Mouse (Mus musculus) stomach, embryonic 15.5 days (tissue): ENCODE results near the gene St6galnac6. TPM values are rescaled to one million over a fixed set of nuclear protein-coding genes. Genes with fewer than 3 reads are reported as not detected.
A peak's percentile ranks its signal among the peaks of the same experiment; 100 is the strongest.

Experiments
- ATAC-seq: fragments of 200-750 bp; cut with Nextera tagmentation; 2 replicates; pipeline ENCODE4 v1.8.0; 2017; ENCODE audit warnings: low read depth, moderate number of reproducible peaks, moderate TSS enrichment; ENCODE audit not compliant: insufficient read depth, low FRiP score
- H3K27ac ChIP-seq: fragments of 300-500 bp; sonication (generic); 2 replicates; pipeline ENCODE4 v1.5.1; 2015; ENCODE audit warnings: mild to moderate bottlenecking, inconsistent platforms
- H3K27me3 ChIP-seq: fragments of 300-500 bp; sonication (generic); replicated peaks from 2 replicates; pipeline ENCODE4 v1.6.1; 2015; ENCODE audit warnings: inconsistent platforms
- H3K36me3 ChIP-seq: fragments of 300-500 bp; sonication (generic); 2 replicates; pipeline ENCODE4 v1.6.1; 2015; ENCODE audit warnings: inconsistent platforms
- H3K4me1 ChIP-seq: fragments of 300-500 bp; sonication (generic); 2 replicates; pipeline ENCODE4 v1.6.1; 2015; ENCODE audit warnings: inconsistent platforms
- H3K4me2 ChIP-seq: fragments of 300-500 bp; sonication (generic); 2 replicates; pipeline ENCODE4 v1.6.1; 2015; ENCODE audit warnings: mild to moderate bottlenecking, inconsistent platforms
- H3K4me3 ChIP-seq: fragments of 300-500 bp; sonication (generic); replicated peaks from 2 replicates; pipeline ENCODE4 v1.5.1; 2015; ENCODE audit warnings: inconsistent platforms
- H3K9ac ChIP-seq: fragments of 300-500 bp; sonication (generic); 2 replicates; pipeline ENCODE4 v1.6.1; 2015; ENCODE audit warnings: inconsistent platforms
- H3K9me3 ChIP-seq: fragments of 300-500 bp; sonication (generic); 2 replicates; pipeline ENCODE4 v1.6.1; 2016; ENCODE audit warnings: inconsistent platforms
- WGBS: fragments of 180-500 bp; shearing (Covaris S2); methylation state at CpG from one replicate; pipeline ENCODE4 v1.1.7; 2015; 5-methylcytosine and 5-hydroxymethylcytosine counted together
- polyA plus RNA-seq: library from polyadenylated mRNA; unstranded; fragments of >200 nt; fragmentation: Nextera tagmentation; extraction: Ambion mirVana; gene quantifications from 2 replicates; pipeline ENCODE4 v1.2.1, GENCODE M21; 2015

The St6galnac6 gene
- polyA plus RNA-seq, 1 experiment from 2014 or later: 19.7 TPM

DNA sequence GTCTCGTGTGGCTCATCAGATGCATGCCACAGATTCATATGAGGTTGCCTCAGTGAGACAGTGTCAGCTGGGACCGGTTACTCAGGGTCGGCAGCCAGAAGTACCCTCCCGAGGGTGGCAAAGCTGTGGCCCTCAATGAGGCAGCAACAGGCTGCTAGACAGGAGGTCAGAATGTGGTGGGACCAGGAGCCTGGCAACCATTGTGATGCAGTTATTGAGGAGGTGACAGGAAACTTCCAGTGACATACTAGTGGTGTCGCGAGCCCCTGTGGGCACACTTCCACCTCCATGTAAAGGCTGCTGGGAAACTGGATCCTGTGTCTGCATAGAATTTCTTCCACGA is 22.0 kb downstream of the St6galnac6 start, which contains the start of gene Ak1:
Ak1 (plus strand) TSS at position 242 of the 343 bp plus-strand sequence.
- peaks cover 9% of the 10 kb centered on the region; the same call in 1 of the 2 replicates for H3K36me3 ChIP-seq
- WGBS: 28% methylated on average over 7 of the region's 7 CpGs
- H3K4me1 ChIP-seq: peaks cover 58% of the 10 kb centered on the region
- H3K4me2 ChIP-seq: peak within 1 kb of the TSS; percentile 10; the same call in 1 of the 2 replicates
- no peak within 1 kb of the TSS for H3K4me3 ChIP-seq
- ATAC-seq: no peak
- H3K27me3 ChIP-seq: no peaks in the 10 kb centered on the region
- H3K9me3 ChIP-seq: no peaks in the 10 kb centered on the region
- H3K9ac ChIP-seq: no peak within 1 kb of the TSS
- peak within 1 kb of the TSS; percentile 86 for H3K27ac ChIP-seq

DNA sequence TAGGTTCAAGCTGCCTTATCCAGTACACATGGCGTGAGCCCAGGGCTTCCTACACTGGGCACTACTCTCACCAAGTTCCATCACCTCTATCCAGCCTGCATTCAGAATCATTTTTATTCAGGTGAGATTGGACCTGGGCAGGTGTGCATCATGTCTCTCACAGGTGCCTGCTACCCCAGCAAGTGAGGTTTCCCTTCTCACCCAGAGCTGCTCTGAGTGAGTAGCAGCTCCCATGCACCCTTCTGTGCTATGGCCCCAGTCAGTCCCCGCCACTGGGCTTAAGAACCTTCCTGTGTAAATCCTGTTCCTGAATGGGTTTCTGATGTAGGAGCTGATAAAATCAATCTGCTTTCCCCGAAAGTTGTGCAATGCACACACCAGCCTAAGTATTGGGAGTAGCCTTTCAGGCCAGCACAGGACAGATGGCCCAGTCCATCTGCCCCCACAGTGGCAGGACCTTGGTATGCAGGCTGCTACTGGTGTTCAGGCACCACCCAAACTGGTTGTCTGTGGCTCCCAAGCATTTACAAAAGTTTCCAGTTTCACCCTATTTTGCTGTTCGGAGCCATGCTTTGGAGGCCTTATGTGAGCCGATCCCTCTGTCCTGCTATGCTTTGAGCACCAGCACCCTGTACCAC is 24.7 kb downstream of the St6galnac6 start:
- Histone ChIP-seq H3K9me3 (no peaks in the 10 kb centered on the region), H3K4me1 (peaks cover 74% of the 10 kb centered on the region), H3K4me2 (no peak overlapping the region), H3K36me3 (no peaks in the 10 kb centered on the region), H3K9ac (no peak overlapping the region), H3K4me3 (no peak overlapping the region), H3K27ac (peak overlapping the region; percentile 37), H3K27me3 (no peaks in the 10 kb centered on the region)
- ATAC-seq: no peak
- 78% methylated on average over 5 of the region's 5 CpGs for WGBS

DNA sequence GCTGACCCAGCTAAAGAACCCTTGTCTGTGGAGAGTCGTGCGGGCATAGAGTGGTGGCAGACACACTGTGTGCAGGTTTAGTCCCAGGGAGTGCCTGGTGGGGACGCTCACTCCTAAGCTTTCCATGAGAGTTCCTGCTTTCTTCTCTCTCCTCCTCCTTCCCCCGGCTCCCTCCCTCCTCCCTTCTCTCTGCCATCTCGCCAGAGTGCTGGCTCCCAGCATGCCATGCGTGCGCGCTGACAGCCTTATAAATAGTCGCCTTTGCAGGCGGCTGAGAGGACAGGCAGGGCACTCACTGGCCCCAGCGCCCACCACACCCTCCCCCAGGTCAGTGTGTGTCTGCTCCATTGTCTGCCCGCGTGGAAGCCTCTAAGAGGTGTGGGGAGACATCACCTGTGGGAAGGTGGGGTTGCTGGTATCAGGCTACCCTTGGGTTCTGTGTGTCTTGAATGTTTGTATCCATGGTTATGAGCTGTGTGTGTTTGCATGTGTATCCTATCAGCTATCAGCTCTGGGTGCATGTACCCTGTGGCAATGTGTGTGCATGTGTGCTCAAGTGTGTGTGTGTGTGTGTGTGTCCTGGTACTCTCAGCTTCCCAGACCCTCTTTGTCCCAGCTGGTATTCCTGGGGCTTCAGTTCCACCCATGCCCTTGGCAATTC is 25.8 kb downstream of the St6galnac6 start:
- no peak overlapping the region for H3K9ac ChIP-seq
- peak overlapping the region; percentile 20 for H3K4me3 ChIP-seq
- no peaks in the 10 kb centered on the region for H3K9me3 ChIP-seq
- H3K27me3 ChIP-seq: no peaks in the 10 kb centered on the region
- peak overlapping the region; percentile 57 for H3K27ac ChIP-seq
- ATAC-seq: 0 out of 2 replicates have a peak, but pooled peaks have one; percentile 8
- 3% methylated on average over 13 of the region's 13 CpGs for WGBS
- no peaks in the 10 kb centered on the region for H3K36me3 ChIP-seq
- peaks cover 68% of the 10 kb centered on the region for H3K4me1 ChIP-seq
- peak overlapping the region; percentile 50 for H3K4me2 ChIP-seq

DNA sequence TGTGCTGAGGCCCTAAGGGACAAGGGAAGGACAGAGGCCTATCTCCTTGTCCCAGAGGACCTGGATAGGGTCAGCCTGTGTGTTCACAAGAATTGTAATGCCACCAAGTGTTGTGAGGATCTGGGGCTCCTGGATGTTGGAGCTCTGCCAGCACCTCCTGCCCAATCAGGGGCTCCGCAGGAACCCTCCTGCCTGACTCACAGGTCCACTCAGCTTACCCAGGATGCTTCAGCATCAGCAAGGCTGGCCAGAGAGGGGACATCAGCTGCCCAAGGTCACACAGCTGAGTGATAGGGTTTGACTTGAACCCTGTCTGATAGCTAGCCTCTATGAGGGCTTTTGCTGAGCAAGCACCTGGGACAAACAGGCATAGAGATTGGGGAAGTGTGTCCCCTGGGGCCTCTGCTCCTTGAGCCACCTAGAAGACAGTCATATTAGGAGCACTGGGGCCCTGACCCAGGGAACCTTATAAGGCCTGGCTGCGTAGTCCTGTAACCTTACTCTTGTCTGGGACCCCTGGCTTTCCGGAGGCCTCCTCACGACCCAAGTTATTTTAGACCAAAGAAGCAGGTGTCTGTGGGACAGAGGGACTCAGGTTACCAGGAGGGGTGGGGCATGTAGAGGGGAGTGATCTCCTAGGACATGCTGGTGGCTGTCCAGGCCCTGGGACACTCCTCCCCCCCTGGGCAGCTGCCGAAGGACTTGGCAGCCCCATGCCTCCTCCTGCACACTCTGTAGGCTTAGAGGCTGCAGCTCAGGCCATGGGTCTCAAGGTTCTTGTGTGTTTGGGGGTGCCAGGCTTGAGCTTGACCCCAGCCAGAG is 26.6 kb downstream of the St6galnac6 start:
- peak overlapping the region; percentile 50 for H3K4me2 ChIP-seq
- H3K9ac ChIP-seq: no peak overlapping the region
- peak overlapping the region; percentile 57 for H3K27ac ChIP-seq
- ATAC-seq: no peak
- H3K4me1 ChIP-seq: peaks cover 61% of the 10 kb centered on the region
- H3K9me3 ChIP-seq: no peaks in the 10 kb centered on the region
- no peaks in the 10 kb centered on the region for H3K36me3 ChIP-seq
- H3K27me3 ChIP-seq: no peaks in the 10 kb centered on the region
- WGBS: 30% methylated on average over 5 of the region's 5 CpGs
- no peak overlapping the region for H3K4me3 ChIP-seq

DNA sequence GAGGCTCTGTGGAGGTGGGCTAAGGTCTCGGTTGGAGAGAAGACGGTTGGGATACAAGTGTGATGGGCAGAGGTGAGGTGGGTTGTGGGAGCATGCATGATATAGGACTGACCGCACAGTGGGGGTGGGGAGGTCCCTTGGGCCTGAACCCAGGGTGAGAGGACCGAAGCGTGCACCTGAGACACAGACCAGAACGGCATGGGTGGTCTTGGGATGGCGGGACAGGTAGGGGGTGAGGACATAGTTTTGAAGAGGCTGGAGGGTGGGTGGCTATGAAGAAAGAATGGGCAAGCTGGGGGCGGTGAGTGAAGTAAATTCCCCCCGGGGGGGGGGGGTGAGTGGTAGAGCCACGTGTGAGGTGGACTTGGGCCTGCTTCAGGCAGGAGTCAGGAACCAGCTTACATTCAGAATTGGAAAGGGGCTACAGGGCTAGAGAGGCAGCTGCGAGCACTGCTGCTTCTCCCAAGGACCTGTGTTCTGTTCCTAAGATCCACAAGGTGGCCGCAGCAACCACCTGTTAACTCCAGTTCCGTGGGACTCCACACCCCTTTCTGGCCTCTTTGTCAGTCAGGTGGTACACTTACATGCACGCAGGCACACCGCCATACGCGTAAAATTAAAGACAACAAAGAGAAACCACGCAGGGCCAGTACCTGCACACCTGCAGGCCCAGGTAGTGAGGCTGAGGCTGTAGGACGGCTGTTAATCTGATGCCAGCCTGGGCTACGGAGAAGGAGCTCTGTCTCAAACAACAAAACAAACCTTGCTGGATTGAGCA is 27.9 kb downstream of the St6galnac6 start:
- no peak overlapping the region for H3K4me2 ChIP-seq
- no peak for ATAC-seq
- H3K9ac ChIP-seq: no peak overlapping the region
- H3K9me3 ChIP-seq: no peaks in the 10 kb centered on the region
- no peak overlapping the region for H3K4me3 ChIP-seq
- H3K27me3 ChIP-seq: no peaks in the 10 kb centered on the region
- 58% methylated on average over 20 of the region's 20 CpGs for WGBS
- H3K4me1 ChIP-seq: peaks cover 54% of the 10 kb centered on the region
- no peaks in the 10 kb centered on the region for H3K36me3 ChIP-seq
- 0 out of 2 replicates have a peak overlapping the region, but pooled peaks have one; percentile 1 for H3K27ac ChIP-seq

DNA sequence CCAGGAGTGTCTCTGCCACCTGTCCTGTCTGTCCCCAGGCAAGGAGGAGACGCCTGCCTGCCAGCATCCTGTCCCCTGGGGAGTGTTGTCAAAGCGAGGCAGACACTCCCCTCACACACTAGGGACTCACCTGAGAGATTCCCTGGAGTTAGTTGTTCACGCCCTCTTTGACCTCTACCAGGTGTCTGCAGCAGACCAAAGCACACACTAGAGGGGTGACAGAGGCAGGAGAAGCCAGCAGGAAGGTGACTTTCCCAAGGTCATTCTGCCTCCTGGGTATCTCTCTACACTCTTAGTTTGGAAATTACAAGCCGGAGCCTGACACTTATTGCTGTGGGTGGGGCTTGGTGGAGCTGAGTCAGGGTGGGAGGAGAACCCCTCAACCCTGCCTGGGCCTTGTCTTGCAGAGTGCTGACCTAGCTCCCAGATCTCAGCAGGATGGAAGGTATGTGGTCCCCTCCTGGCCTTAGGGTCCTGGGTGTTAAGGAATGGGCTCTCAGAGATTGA is 28.6 kb downstream of the St6galnac6 start:
- 67% methylated on average over 4 of the region's 4 CpGs for WGBS
- H3K4me1 ChIP-seq: peaks cover 54% of the 10 kb centered on the region
- no peak overlapping the region for H3K4me3 ChIP-seq
- H3K9me3 ChIP-seq: no peaks in the 10 kb centered on the region
- no peak overlapping the region for H3K4me2 ChIP-seq
- peak overlapping the region; percentile 65; the same call in 1 of the 2 replicates for H3K27ac ChIP-seq
- no peak overlapping the region for H3K9ac ChIP-seq
- no peaks in the 10 kb centered on the region for H3K27me3 ChIP-seq
- no peak for ATAC-seq
- H3K36me3 ChIP-seq: no peaks in the 10 kb centered on the region

DNA sequence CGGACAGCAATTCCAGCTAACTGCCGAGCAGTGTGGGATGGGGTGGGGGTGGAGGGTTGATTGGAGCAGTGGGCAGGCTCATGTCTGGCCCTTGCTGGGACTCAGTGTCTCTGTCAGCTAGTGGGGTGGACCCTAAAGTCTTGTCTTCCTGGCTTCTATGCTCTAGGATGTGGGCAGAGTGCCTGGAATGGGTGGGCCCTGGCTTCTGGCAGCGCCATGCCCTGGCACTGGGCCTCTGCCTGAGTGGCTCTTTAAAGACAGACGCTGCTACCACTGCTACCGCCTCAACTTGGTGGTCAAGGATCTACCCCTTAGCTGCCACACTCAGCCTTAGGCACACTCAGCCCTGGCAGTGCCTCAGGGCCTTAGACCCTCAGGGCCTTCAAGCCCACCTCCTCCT is 29.2 kb downstream of the St6galnac6 start:
- Histone ChIP-seq H3K9me3 (no peaks in the 10 kb centered on the region), H3K27me3 (no peaks in the 10 kb centered on the region), H3K36me3 (no peaks in the 10 kb centered on the region), H3K4me1 (peaks cover 54% of the 10 kb centered on the region), H3K27ac (peak overlapping the region; percentile 65; the same call in 1 of the 2 replicates), H3K4me3 (no peak overlapping the region), H3K9ac (no peak overlapping the region), H3K4me2 (no peak overlapping the region)
- WGBS: 50% methylated on average over 5 of the region's 5 CpGs
- ATAC-seq: no peak

DNA sequence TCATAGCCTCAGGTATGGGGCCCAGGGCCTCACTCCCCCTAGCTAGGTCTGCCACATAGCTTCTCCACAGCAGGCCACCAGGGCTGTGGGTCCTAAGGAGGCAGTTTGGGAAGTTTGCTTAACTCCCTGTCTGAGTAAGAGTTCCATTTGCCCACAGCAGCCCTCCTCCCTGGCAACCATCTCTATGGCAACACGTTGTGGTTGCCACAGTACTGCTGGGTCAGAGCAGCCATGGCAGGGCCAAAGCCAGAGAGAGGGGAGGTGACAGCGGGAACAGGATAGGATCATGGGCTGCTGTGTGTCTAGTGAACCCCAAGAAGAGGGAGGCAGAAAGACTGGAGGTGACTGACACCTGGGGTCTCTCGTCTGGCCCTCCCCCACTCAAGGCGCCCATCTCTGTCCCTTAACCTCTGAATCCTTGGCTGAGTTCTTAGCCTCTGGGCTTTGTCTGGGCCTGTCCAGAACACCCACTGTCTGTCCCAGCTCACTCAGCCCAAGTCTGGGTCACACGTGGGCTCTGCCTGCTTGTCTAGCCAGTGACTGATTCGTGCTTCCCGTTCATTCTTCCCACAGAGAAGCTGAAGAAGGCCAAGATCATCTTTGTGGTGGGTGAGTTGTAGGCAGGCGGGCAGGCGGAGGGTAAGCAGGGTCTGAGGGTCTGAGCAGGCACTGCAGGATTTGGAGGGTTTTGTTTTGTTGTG is 29.9 kb downstream of the St6galnac6 start:
- H3K9ac ChIP-seq: 0 out of 2 replicates have a peak overlapping the region, but pooled peaks have one; percentile 12
- H3K27ac ChIP-seq: no peak overlapping the region
- peaks cover 49% of the 10 kb centered on the region for H3K4me1 ChIP-seq

DNA sequence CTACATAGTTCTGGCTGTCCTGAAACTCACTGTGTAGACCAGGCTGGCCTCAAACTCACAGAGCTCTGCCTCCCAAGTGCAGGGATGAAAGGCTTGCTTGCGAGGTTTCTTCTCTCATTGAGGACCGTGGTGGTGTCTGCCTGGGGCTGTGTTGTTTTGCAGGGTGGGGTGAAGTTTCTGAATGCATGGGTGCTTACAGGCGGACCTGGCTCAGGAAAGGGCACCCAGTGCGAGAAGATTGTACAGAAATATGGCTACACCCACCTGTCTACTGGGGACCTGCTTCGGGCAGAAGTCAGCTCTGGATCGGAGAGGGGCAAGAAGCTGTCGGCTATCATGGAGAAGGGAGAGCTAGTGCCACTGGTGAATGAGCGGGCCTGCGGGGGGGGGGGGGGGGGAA is 30.5 kb downstream of the St6galnac6 start:
- Histone ChIP-seq H3K4me3 (no peak overlapping the region), H3K27ac (no peak overlapping the region), H3K36me3 (no peaks in the 10 kb centered on the region), H3K9me3 (no peaks in the 10 kb centered on the region), H3K27me3 (no peaks in the 10 kb centered on the region), H3K9ac (no peak overlapping the region), H3K4me2 (no peak overlapping the region), H3K4me1 (peaks cover 42% of the 10 kb centered on the region)
- no peak for ATAC-seq
- WGBS: 81% methylated on average over 7 of the region's 9 CpGs

More for the DNA sequence above, 29.9 kb downstream of the St6galnac6 start:
- Histone ChIP-seq H3K4me3 (no peak overlapping the region), H3K4me2 (no peak overlapping the region), H3K9me3 (no peaks in the 10 kb centered on the region), H3K27me3 (no peaks in the 10 kb centered on the region), H3K36me3 (no peaks in the 10 kb centered on the region)
- WGBS: 47% methylated on average over 9 of the region's 9 CpGs
- no peak for ATAC-seq

DNA sequence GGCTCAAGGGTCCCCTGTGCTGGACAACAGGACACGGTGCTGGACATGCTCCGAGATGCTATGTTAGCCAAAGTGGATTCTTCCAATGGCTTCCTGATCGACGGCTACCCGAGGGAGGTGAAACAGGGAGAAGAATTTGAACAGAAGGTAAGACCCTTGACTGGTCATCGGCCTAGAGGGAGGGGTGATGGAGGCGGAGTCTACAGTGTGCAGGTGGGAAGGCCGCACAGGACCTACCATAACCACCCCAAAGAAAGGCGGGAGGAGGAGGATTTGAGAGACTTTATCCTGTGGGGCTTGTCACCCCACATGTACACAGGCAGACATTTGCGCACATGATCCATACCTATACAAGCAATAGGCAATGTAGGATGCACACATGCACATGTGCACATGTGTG is 31.5 kb downstream of the St6galnac6 start:
- ATAC-seq: no peak
- Histone ChIP-seq H3K4me1 (peaks cover 32% of the 10 kb centered on the region), H3K9ac (no peak overlapping the region), H3K4me3 (no peak overlapping the region), H3K9me3 (no peaks in the 10 kb centered on the region), H3K27ac (no peak overlapping the region), H3K4me2 (no peak overlapping the region), H3K27me3 (no peaks in the 10 kb centered on the region), H3K36me3 (no peaks in the 10 kb centered on the region)
- 88% methylated on average over 10 of the region's 10 CpGs for WGBS
